Mouse (Mus musculus) frontal cortex, postnatal 25 days (tissue): ENCODE results near the gene Prss36.
"Not testable (repeated sequence)": the region's sequence is repeated elsewhere in the genome, so short reads cannot be mapped to it uniquely, and the experiment has no call there.

Experiments used
- DNase-seq, 2 experiments: peaks; one replicate each; pipeline ENCODE4 v3.0.0; 2022; ENCODE audit warnings: low spot score in 2 of 2

Gene Prss36

GRCm38 (mm10) chr7:127903971-127904796 is 42.3 kb downstream of the Prss36 start, which contains the start of gene Bckdk:
TSS of gene Bckdk (plus strand) at chr7:127904082.
- DNase-seq: peak; percentile 63 to 68

- no peak for DNase-seq
These were observed 44.8 kb downstream of the Prss36 start for GRCm38 (mm10) chr7:127901772-127902171.

- DNase-seq: no peak
These were observed 46.5 kb downstream of the Prss36 start for GRCm38 (mm10) chr7:127899997-127900396.

GRCm38 (mm10) chr7:127898179-127898956 is 48.2 kb downstream of the Prss36 start:
- no peak for DNase-seq

- no peak for DNase-seq
These were observed 49.0 kb downstream of the Prss36 start for GRCm38 (mm10) chr7:127897542-127897941.

- DNase-seq: no peak
These were observed 50.1 kb downstream of the Prss36 start for GRCm38 (mm10) chr7:127896384-127896783.

GRCm38 (mm10) chr7:127895891-127896290 is 50.6 kb downstream of the Prss36 start:
- not testable (repeated sequence) for DNase-seq

GRCm38 (mm10) chr7:127895442-127895841 is 51.1 kb downstream of the Prss36 start, which contains the start of the genes Gm21974 and Vkorc1:
TSS of gene Gm21974 (minus strand) at chr7:127895454.
TSS of gene Vkorc1 (minus strand) at chr7:127895617.
- peak; percentile 86 to 89 for DNase-seq

- no peak for DNase-seq
These were observed 52.0 kb downstream of the Prss36 start for GRCm38 (mm10) chr7:127894480-127894879.

GRCm38 (mm10) chr7:127890798-127891197 is 55.7 kb downstream of the Prss36 start, which contains the start of gene Prss53:
TSS of gene Prss53 (minus strand) at chr7:127890970.
- no peak for DNase-seq

- no peak for DNase-seq
These were observed 57.7 kb downstream of the Prss36 start for GRCm38 (mm10) chr7:127888821-127889220.

GRCm38 (mm10) chr7:127887781-127888180 is 58.7 kb downstream of the Prss36 start:
- DNase-seq: no peak

- DNase-seq: no peak
These were observed 59.3 kb downstream of the Prss36 start for GRCm38 (mm10) chr7:127887191-127887590.

GRCm38 (mm10) chr7:127886551-127886950 is 60.0 kb downstream of the Prss36 start:
- DNase-seq: no peak

- no peak for DNase-seq
These were observed 60.6 kb downstream of the Prss36 start for GRCm38 (mm10) chr7:127885951-127886350.
